Mouse (Mus musculus) cortical plate, adult 2 months (tissue): ENCODE data around the gene Smarcd3.

Experiments used
- CTCF ChIP-seq: fragments of 200-500 bp; IDR thresholded peaks from 2 replicates; pipeline ENCODE4 v1.5.1; 2011; ENCODE audit warnings: mild to moderate bottlenecking, control low read depth, low read length; ENCODE audit not compliant: insufficient read depth; ENCODE audit errors: extremely low read depth
- POLR2A ChIP-seq: fragments of 200-500 bp; IDR thresholded peaks from 2 replicates; pipeline ENCODE4 v1.6.1; 2011; ENCODE audit warnings: mild to moderate bottlenecking, low read length, control low read depth; ENCODE audit not compliant: insufficient read depth; ENCODE audit errors: extremely low read depth

DNA sequence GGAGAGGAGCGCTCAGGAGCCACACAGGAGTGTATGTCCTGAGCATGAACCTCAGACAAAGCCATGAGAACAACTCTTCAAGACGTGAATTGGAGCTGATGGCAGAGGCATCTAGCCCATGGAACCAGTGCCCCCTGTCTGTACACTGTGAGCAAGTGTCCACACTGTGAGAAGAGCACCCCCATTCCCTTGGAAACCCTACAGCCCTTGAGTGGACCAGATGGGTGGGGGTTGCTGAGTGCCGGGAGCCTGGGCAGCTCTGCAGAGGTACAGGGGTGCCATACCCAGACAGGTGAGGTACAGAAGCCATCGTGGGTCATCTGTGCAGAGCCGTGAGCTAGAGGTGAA is 11.9 kb downstream of the Smarcd3 start:
- no peak for TF ChIP-seq CTCF
- TF ChIP-seq POLR2A = no peak
